Mouse (Mus musculus): Measurements from ENCODE around the gene Rnf216. TPM values are rescaled to one million over a fixed set of nuclear protein-coding genes. Genes with fewer than 3 reads are reported as not detected.

Gene Rnf216
- total and polyA plus RNA-seq, 3 experiments = 16.4 to 123 (median 30.8) TPM

DNA sequence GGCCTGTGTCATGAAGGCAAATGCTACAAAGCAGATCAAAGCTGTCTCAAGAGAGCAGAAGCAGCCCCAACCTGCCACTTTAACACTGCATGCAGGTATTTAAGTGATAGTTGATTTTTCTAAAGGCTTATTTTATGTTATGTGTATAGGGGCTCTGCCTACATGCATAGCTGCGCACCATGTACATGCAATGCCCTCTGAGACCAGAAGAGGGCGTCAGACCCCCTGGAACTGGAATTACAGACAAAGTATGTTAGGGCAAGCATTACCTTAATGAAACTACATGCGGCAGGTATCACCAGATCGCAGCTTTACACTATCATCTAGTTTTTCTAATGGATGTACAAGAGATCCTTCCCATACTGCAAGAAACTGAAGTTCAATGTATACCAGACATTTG, 27.9 kb downstream of the Rnf216 start:
- TF ChIP-seq CTCF (IDR thresholded peaks at IDR 0.05 in 2 of 3, conservative IDR thresholded peaks at IDR 0.05 in 1 of 3; ENCODE audit: control insufficient read depth in 1 of 3, insufficient read depth in 1 of 3, low read depth in 2 of 3, low read length in 3 of 3, poor library complexity in 1 of 3, severe bottlenecking in 1 of 3) (peak; percentile 66 to 89 (median 69)), POLR2AphosphoS2 (IDR thresholded peaks at IDR 0.05; ENCODE audit: low read length) (no peak), TCF12 (IDR thresholded peaks at IDR 0.05; ENCODE audit: low read depth, low read length) (no peak), TAL1 (IDR thresholded peaks at IDR 0.05; ENCODE audit: low read length) (no peak), ZKSCAN1 (IDR thresholded peaks at IDR 0.05; ENCODE audit: low read depth, low read length) (no peak), RCOR1 (IDR thresholded peaks at IDR 0.05; ENCODE audit: low read depth, low read length) (no peak), SMC3 (IDR thresholded peaks at IDR 0.05; ENCODE audit: low read depth, low read length) (peak; percentile 57), NELFE (IDR thresholded peaks at IDR 0.05; ENCODE audit: low read depth, low read length) (no peak), SIN3A (IDR thresholded peaks at IDR 0.05; ENCODE audit: low read length) (no peak), MAFK (IDR thresholded peaks at IDR 0.05; ENCODE audit: borderline replicate concordance, low read depth, low read length) (no peak), CHD2 (IDR thresholded peaks at IDR 0.05; ENCODE audit: low read length) (no peak), RAD21 (IDR thresholded peaks at IDR 0.05; ENCODE audit: low read depth, low read length) (peak; percentile 49), MAX (IDR thresholded peaks at IDR 0.05; ENCODE audit: low read length) (no peak)
- Histone ChIP-seq H3K36me3 (ENCODE audit: control insufficient read depth in 1 of 2, insufficient read depth in 2 of 2, low read length in 2 of 2) (peaks cover 0 to 20% of the 10 kb centered on the region in 2 experiments; a peak in 2 of 4 replicates), H3K9me3 (replicated peaks; ENCODE audit: insufficient read depth, low read length) (no peaks in the 10 kb centered on the region), H3K27me3 (ENCODE audit: control insufficient read depth in 1 of 2, insufficient read depth in 2 of 2, low read length in 2 of 2) (no peaks in the 10 kb centered on the region), H3K4me3 (ENCODE audit: control insufficient read depth in 1 of 2, insufficient read depth in 1 of 2, low read depth in 2 of 2, low read length in 2 of 2) (no peak overlapping the region), H3K9ac (ENCODE audit: control insufficient read depth, low read depth, low read length, poor library complexity, severe bottlenecking) (no peak overlapping the region), H3K4me1 (ENCODE audit: control insufficient read depth in 1 of 2, insufficient read depth in 2 of 2, low read length in 2 of 2) (no peaks in the 10 kb centered on the region), H3K27ac (ENCODE audit: control insufficient read depth, low read depth, low read length) (no peak overlapping the region), H3K79me2 (ENCODE audit: control insufficient read depth, insufficient read depth, low read length, poor library complexity) (no peaks in the 10 kb centered on the region)
- DNase-seq (ENCODE audit: low read depth, low spot score) = peak; percentile 59

DNA sequence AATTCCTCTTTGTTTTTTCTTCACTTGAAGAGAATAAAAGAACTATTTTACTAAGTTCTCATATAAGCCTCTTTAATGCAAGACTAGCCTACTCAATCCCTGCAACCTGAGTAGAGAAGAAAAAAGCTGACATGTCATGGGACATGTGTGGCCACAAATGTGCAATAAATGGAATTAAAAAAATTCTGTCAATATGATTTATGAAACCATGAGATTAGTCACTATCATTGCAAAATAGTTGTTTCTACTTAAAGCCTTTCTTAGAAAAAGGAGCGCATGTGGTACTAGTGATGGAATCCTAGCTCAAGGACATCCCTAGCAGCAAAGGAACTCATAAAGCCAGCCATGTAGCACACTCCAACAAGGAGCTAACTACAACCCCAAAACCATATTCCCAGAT, 33.0 kb downstream of the Rnf216 start:
- Histone ChIP-seq H3K36me3 (ENCODE audit: control insufficient read depth in 1 of 2, insufficient read depth in 2 of 2, low read length in 2 of 2) (peaks cover 16 to 32% of the 10 kb centered on the region in 2 experiments), H3K9ac (ENCODE audit: control insufficient read depth, low read depth, low read length, poor library complexity, severe bottlenecking) (no peak overlapping the region), H3K79me2 (ENCODE audit: control insufficient read depth, insufficient read depth, low read length, poor library complexity) (no peaks in the 10 kb centered on the region), H3K4me1 (ENCODE audit: control insufficient read depth in 1 of 2, insufficient read depth in 2 of 2, low read length in 2 of 2) (peaks cover 14 to 20% of the 10 kb centered on the region in 2 experiments), H3K27me3 (ENCODE audit: control insufficient read depth in 1 of 2, insufficient read depth in 2 of 2, low read length in 2 of 2) (no peaks in the 10 kb centered on the region), H3K4me3 (ENCODE audit: control insufficient read depth in 1 of 2, insufficient read depth in 1 of 2, low read depth in 2 of 2, low read length in 2 of 2) (no peak overlapping the region), H3K27ac (ENCODE audit: control insufficient read depth, low read depth, low read length) (no peak overlapping the region), H3K9me3 (replicated peaks; ENCODE audit: insufficient read depth, low read length) (no peaks in the 10 kb centered on the region)
- TF ChIP-seq BHLHE40 (IDR thresholded peaks at IDR 0.05; ENCODE audit: borderline replicate concordance, low read depth, low read length) (no peak), GABPA (IDR thresholded peaks at IDR 0.05; ENCODE audit: low read depth, low read length) (no peak), MYC (IDR thresholded peaks at IDR 0.05; ENCODE audit: low read depth, low read length) (no peak), ZC3H11A (IDR thresholded peaks at IDR 0.05; ENCODE audit: low read depth, low read length) (no peak), NELFE (IDR thresholded peaks at IDR 0.05; ENCODE audit: low read depth, low read length) (no peak), MAFK (IDR thresholded peaks at IDR 0.05; ENCODE audit: borderline replicate concordance, low read depth, low read length) (no peak), MEF2A (IDR thresholded peaks at IDR 0.05; ENCODE audit: extremely low read depth, insufficient replicate concordance, low read depth, low read length, poor library complexity, severe bottlenecking) (no peak), POLR2AphosphoS5 (IDR thresholded peaks at IDR 0.05; ENCODE audit: borderline replicate concordance, low read depth, low read length) (no peak), MAX (IDR thresholded peaks at IDR 0.05; ENCODE audit: low read length) (no peak), KAT2A (conservative IDR thresholded peaks at IDR 0.05; ENCODE audit: low read depth, low read length) (no peak), GATA1 (IDR thresholded peaks at IDR 0.05; ENCODE audit: low read depth, low read length) (no peak), MAZ (IDR thresholded peaks at IDR 0.05; ENCODE audit: low read depth, low read length) (no peak), MYB (IDR thresholded peaks at IDR 0.05; ENCODE audit: low read depth, low read length) (no peak), POLR2A (IDR thresholded peaks at IDR 0.05; ENCODE audit: control insufficient read depth in 1 of 2, insufficient read depth in 1 of 2, low read depth in 1 of 2, low read length in 2 of 2, poor library complexity in 1 of 2) (no peak), HCFC1 (IDR thresholded peaks at IDR 0.05; ENCODE audit: low read depth, low read length) (no peak), SIN3A (IDR thresholded peaks at IDR 0.05; ENCODE audit: low read length) (no peak), E2F4 (IDR thresholded peaks at IDR 0.05; ENCODE audit: borderline replicate concordance, low read depth, low read length) (no peak), UBTF (IDR thresholded peaks at IDR 0.05; ENCODE audit: borderline replicate concordance, insufficient read depth, low read depth, low read length) (no peak), CTCF (IDR thresholded peaks at IDR 0.05 in 2 of 3, conservative IDR thresholded peaks at IDR 0.05 in 1 of 3; ENCODE audit: control insufficient read depth in 1 of 3, insufficient read depth in 1 of 3, low read depth in 2 of 3, low read length in 3 of 3, poor library complexity in 1 of 3, severe bottlenecking in 1 of 3) (no peak), ETS1 (IDR thresholded peaks at IDR 0.05; ENCODE audit: low read depth, low read length) (no peak)
- DNase-seq (ENCODE audit: low read depth, low spot score) = no peak
